8 mouse cellular contexts compared by ENCODE assay signal in genomic region chr2:84882606-84883005, GRCm38 (mm10). TPM values are rescaled to one million over a fixed set of nuclear protein-coding genes. Genes with fewer than 3 reads are reported as not detected.
A peak's percentile ranks its signal among the peaks of the same experiment; 100 is the strongest.
DNase-seq lines count a peak whose midpoint lies in the region; ATAC-seq lines count a peak whose summit lies in the region.

No protein-coding gene starts in this region.

- peaks cover 13% of the 10 kb centered on the region for H3K4me1 ChIP-seq in liver, embryonic 11.5 days (replicated peaks; ENCODE audit: control insufficient read depth, insufficient read depth, low read length)
- peaks cover 29% of the 10 kb centered on the region for H3K4me1 ChIP-seq in forebrain, embryonic 16.5 days (replicated peaks; ENCODE audit: control insufficient read depth, insufficient read depth, low read length)
- H3K4me1 ChIP-seq in hindbrain, embryonic 15.5 days (replicated peaks): peaks cover 25% of the 10 kb centered on the region
- H3K4me1 ChIP-seq in liver, embryonic 15.5 days (replicated peaks): peaks cover 25% of the 10 kb centered on the region

- H3K4me3 ChIP-seq in liver, embryonic 11.5 days (ENCODE audit: low read depth, low read length): peak overlapping the region; percentile 16; the same call in 1 of the 2 replicates
- 0 out of 2 replicates have a peak overlapping the region, but pooled peaks have one; percentile 5 for H3K4me3 ChIP-seq in forebrain, embryonic 16.5 days (replicated peaks; ENCODE audit: low read length)
- peak overlapping the region; percentile 6; the same call in 1 of the 2 replicates for H3K4me3 ChIP-seq in hindbrain, embryonic 15.5 days
- H3K4me3 ChIP-seq in liver, embryonic 15.5 days (replicated peaks): no peak overlapping the region

- H3K4me2 ChIP-seq in liver, embryonic 11.5 days: peak overlapping the region; percentile 44
- H3K4me2 ChIP-seq in forebrain, embryonic 16.5 days (ENCODE audit: low read length): peak overlapping the region; percentile 86
- H3K4me2 ChIP-seq in hindbrain, embryonic 15.5 days: peak overlapping the region; percentile 32
- H3K4me2 ChIP-seq in liver, embryonic 15.5 days: peak overlapping the region; percentile 37

- no peak overlapping the region for H3K27ac ChIP-seq in liver, embryonic 11.5 days (ENCODE audit: low read depth, low read length)
- no peak overlapping the region for H3K27ac ChIP-seq in forebrain, embryonic 16.5 days (ENCODE audit: low read length)
- H3K27ac ChIP-seq in hindbrain, embryonic 15.5 days (replicated peaks): no peak overlapping the region
- no peak overlapping the region for H3K27ac ChIP-seq in liver, embryonic 15.5 days (replicated peaks)

- no peak overlapping the region for H3K9ac ChIP-seq in liver, embryonic 11.5 days (ENCODE audit: low read depth, low read length)
- H3K9ac ChIP-seq in forebrain, embryonic 16.5 days (replicated peaks; ENCODE audit: low read depth, low read length): no peak overlapping the region
- H3K9ac ChIP-seq in hindbrain, embryonic 15.5 days: no peak overlapping the region
- H3K9ac ChIP-seq in liver, embryonic 15.5 days: no peak overlapping the region

- H3K27me3 ChIP-seq in liver, embryonic 11.5 days (replicated peaks; ENCODE audit: control insufficient read depth, insufficient read depth, low read length): peaks cover 80% of the 10 kb centered on the region
- H3K27me3 ChIP-seq in forebrain, embryonic 16.5 days (replicated peaks; ENCODE audit: control insufficient read depth, insufficient read depth, low read length): peaks cover 17% of the 10 kb centered on the region
- peaks cover 56% of the 10 kb centered on the region for H3K27me3 ChIP-seq in hindbrain, embryonic 15.5 days
- H3K27me3 ChIP-seq in liver, embryonic 15.5 days: peaks cover 100% of the 10 kb centered on the region

- no peaks in the 10 kb centered on the region for H3K36me3 ChIP-seq in liver, embryonic 11.5 days (ENCODE audit: control insufficient read depth, insufficient read depth, low read length)
- H3K36me3 ChIP-seq in forebrain, embryonic 16.5 days (ENCODE audit: control insufficient read depth, insufficient read depth): no peaks in the 10 kb centered on the region
- H3K36me3 ChIP-seq in hindbrain, embryonic 15.5 days: no peaks in the 10 kb centered on the region
- no peaks in the 10 kb centered on the region for H3K36me3 ChIP-seq in liver, embryonic 15.5 days (replicated peaks)

- ATAC-seq in liver, embryonic 11.5 days (replicated peaks; ENCODE audit: low FRiP score): no peak
- ATAC-seq in forebrain, embryonic 16.5 days: no peak
- no peak for ATAC-seq in hindbrain, embryonic 15.5 days (ENCODE audit: low FRiP score, low read depth)
- ATAC-seq in liver, embryonic 15.5 days (ENCODE audit: insufficient read depth): no peak; the same call in 1 of the 2 replicates

- no peak for DNase-seq in liver, embryonic 11.5 days (ENCODE audit: low spot score)
- no peak for DNase-seq in liver
- DNase-seq in right cerebral cortex, adult 2 months (ENCODE audit: low spot score in 2 of 2): peak; percentile 89
- no peak for DNase-seq in urinary bladder, postnatal 4 days (ENCODE audit: low spot score in 2 of 2)
- no peak for DNase-seq in MN1 (ENCODE audit: low spot score)

- WGBS in liver, embryonic 11.5 days: 6% methylated on average over 23 of the region's 23 CpGs
- 12% methylated on average over 23 of the region's 23 CpGs for WGBS in forebrain, embryonic 16.5 days
- WGBS in hindbrain, embryonic 15.5 days: 16% methylated on average over 23 of the region's 23 CpGs
- 4% methylated on average over 23 of the region's 23 CpGs for WGBS in liver, embryonic 15.5 days (ENCODE audit: insufficient replicate concordance)

- H3K9me3 ChIP-seq in liver, embryonic 11.5 days (ENCODE audit: control insufficient read depth, low read length): no peaks in the 10 kb centered on the region
- no peaks in the 10 kb centered on the region for H3K9me3 ChIP-seq in forebrain, embryonic 16.5 days (ENCODE audit: control insufficient read depth, low read length)
- H3K9me3 ChIP-seq in hindbrain, embryonic 15.5 days: no peaks in the 10 kb centered on the region
- H3K9me3 ChIP-seq in liver, embryonic 15.5 days (replicated peaks): no peaks in the 10 kb centered on the region

RNA-seq across cellular contexts. Expression of gene Rtn4rl2, which starts 3.9 kb away (rescaled TPM):
- polyA plus RNA-seq in liver, embryonic 11.5 days (2014; fragmentation: Nextera tagmentation; extraction: Ambion mirVana): 0.66 and 1.2 TPM in 2 replicates
- 9.8 and 11.4 TPM in 2 replicates for polyA plus RNA-seq in forebrain, embryonic 16.5 days (2015; fragmentation: Nextera tagmentation; extraction: Ambion mirVana)
- polyA plus RNA-seq in hindbrain, embryonic 15.5 days (2015; fragmentation: Nextera tagmentation; extraction: Ambion mirVana): 5.0 and 6.2 TPM in 2 replicates
- 0.09 TPM in 2 replicates for polyA plus RNA-seq in liver, embryonic 15.5 days (2015; fragmentation: Nextera tagmentation; extraction: Ambion mirVana)

RNA-seq across cellular contexts. Expression of gene Slc43a1, which starts 44.0 kb away (rescaled TPM):
- 83.2 and 101 TPM in 2 replicates for polyA plus RNA-seq in liver, embryonic 11.5 days (2014; fragmentation: Nextera tagmentation; extraction: Ambion mirVana)
- 2.6 and 3.1 TPM in 2 replicates for polyA plus RNA-seq in forebrain, embryonic 16.5 days (2015; fragmentation: Nextera tagmentation; extraction: Ambion mirVana)
- 2.3 and 2.4 TPM in 2 replicates for polyA plus RNA-seq in hindbrain, embryonic 15.5 days (2015; fragmentation: Nextera tagmentation; extraction: Ambion mirVana)
- polyA plus RNA-seq in liver, embryonic 15.5 days (2015; fragmentation: Nextera tagmentation; extraction: Ambion mirVana): 190 and 203 TPM in 2 replicates

RNA-seq across cellular contexts. Expression of gene Slc43a3, which starts 53.8 kb away (rescaled TPM):
- polyA plus RNA-seq in liver, embryonic 11.5 days (2014; fragmentation: Nextera tagmentation; extraction: Ambion mirVana): 107 and 111 TPM in 2 replicates
- polyA plus RNA-seq in forebrain, embryonic 16.5 days (2015; fragmentation: Nextera tagmentation; extraction: Ambion mirVana): 6.6 and 7.2 TPM in 2 replicates
- polyA plus RNA-seq in hindbrain, embryonic 15.5 days (2015; fragmentation: Nextera tagmentation; extraction: Ambion mirVana): 5.2 and 5.3 TPM in 2 replicates
- polyA plus RNA-seq in liver, embryonic 15.5 days (2015; fragmentation: Nextera tagmentation; extraction: Ambion mirVana): 113 and 114 TPM in 2 replicates

RNA-seq across cellular contexts. Expression of gene Timm10, which starts 55.8 kb away (rescaled TPM):
- 84.3 and 84.5 TPM in 2 replicates for polyA plus RNA-seq in liver, embryonic 11.5 days (2014; fragmentation: Nextera tagmentation; extraction: Ambion mirVana)
- 58.0 and 69.5 TPM in 2 replicates for polyA plus RNA-seq in forebrain, embryonic 16.5 days (2015; fragmentation: Nextera tagmentation; extraction: Ambion mirVana)
- polyA plus RNA-seq in hindbrain, embryonic 15.5 days (2015; fragmentation: Nextera tagmentation; extraction: Ambion mirVana): 73.4 and 75.2 TPM in 2 replicates
- polyA plus RNA-seq in liver, embryonic 15.5 days (2015; fragmentation: Nextera tagmentation; extraction: Ambion mirVana): 33.3 and 37.0 TPM in 2 replicates

Comparison
In these comparisons a context has a peak if more than half of its experiments do, and no peak if none do; other contexts are left out.
1. DNase-seq: peak in right cerebral cortex, adult 2 months (2 of 2); none in liver, embryonic 11.5 days (single experiment), liver (single experiment), urinary bladder, postnatal 4 days (0 of 2) and MN1 (single experiment).
2. H3K4me2 ChIP-seq: peak in every context shown above with its lines; median percentile 86 in forebrain, embryonic 16.5 days; 44 in liver, embryonic 11.5 days; 37 in liver, embryonic 15.5 days; 32 in hindbrain, embryonic 15.5 days.
3. RNA of gene Slc43a1, which starts 44.0 kb away (polyA plus RNA-seq): 190 to 203 TPM in liver, embryonic 15.5 days and 83.2 to 101 TPM in liver, embryonic 11.5 days; 2.6 to 3.1 TPM in forebrain, embryonic 16.5 days and 2.3 to 2.4 TPM in hindbrain, embryonic 15.5 days; every median in the first group is over 10 times any median in the second.
4. RNA of gene Slc43a3, which starts 53.8 kb away (polyA plus RNA-seq): 113 to 114 TPM in liver, embryonic 15.5 days and 107 to 111 TPM in liver, embryonic 11.5 days; 6.6 to 7.2 TPM in forebrain, embryonic 16.5 days and 5.2 to 5.3 TPM in hindbrain, embryonic 15.5 days; every median in the first group is over 10 times any median in the second.